Mouse (Mus musculus) neural tube, embryonic 11.5 days (tissue): Measurements from ENCODE around the gene Commd1. TPM values are rescaled to one million over a fixed set of nuclear protein-coding genes. Genes with fewer than 3 reads are reported as not detected.

ENCODE experiments used
- ATAC-seq: fragments of 200-750 bp; cut with Nextera tagmentation; 2 replicates; pipeline ENCODE4 v1.8.0; 2017; ENCODE audit warnings: moderate number of reproducible peaks, mild to moderate bottlenecking, moderate TSS enrichment, moderate library complexity; ENCODE audit not compliant: insufficient read depth, low FRiP score, low TSS enrichment
- DNase-seq: peaks from one replicate; pipeline ENCODE4 v3.0.0-alpha.2; 2015; ENCODE audit warnings: low spot score
- H3K27ac ChIP-seq: fragments of 300-500 bp; sonication (generic); 2 replicates; pipeline ENCODE4 v1.5.1; 2014; ENCODE audit warnings: low read depth, mild to moderate bottlenecking, low read length
- H3K27me3 ChIP-seq: fragments of 300-500 bp; sonication (generic); 2 replicates; pipeline ENCODE4 v1.6.1; 2014; ENCODE audit warnings: mild to moderate bottlenecking, low read length, mixed read lengths; ENCODE audit not compliant: control insufficient read depth, insufficient read depth
- H3K36me3 ChIP-seq: fragments of 300-500 bp; sonication (generic); 2 replicates; pipeline ENCODE4 v1.6.1; 2014; ENCODE audit warnings: mild to moderate bottlenecking, low read length, moderate library complexity, mixed read lengths; ENCODE audit not compliant: control insufficient read depth, insufficient read depth
- H3K4me1 ChIP-seq: fragments of 300-500 bp; sonication (generic); 2 replicates; pipeline ENCODE4 v1.6.1; 2014; ENCODE audit warnings: low read length, mixed read lengths; ENCODE audit not compliant: control insufficient read depth, insufficient read depth
- H3K4me2 ChIP-seq: fragments of 300-500 bp; sonication (generic); 2 replicates; pipeline ENCODE4 v1.6.1; 2014; ENCODE audit warnings: low read depth, mild to moderate bottlenecking, moderate library complexity
- H3K4me3 ChIP-seq: fragments of 300-500 bp; sonication (generic); 2 replicates; pipeline ENCODE4 v1.5.1; 2014; ENCODE audit warnings: low read depth, low read length
- H3K9ac ChIP-seq: fragments of 300-500 bp; sonication (generic); 2 replicates; pipeline ENCODE4 v1.6.1; 2014; ENCODE audit warnings: mild to moderate bottlenecking, low read length
- H3K9me3 ChIP-seq: fragments of 300-500 bp; sonication (generic); 2 replicates; pipeline ENCODE4 v1.6.1; 2016; ENCODE audit warnings: low read length; ENCODE audit not compliant: control insufficient read depth
- WGBS: fragments of 180-500 bp; shearing (Covaris S2); extraction: QIAGEN DNeasy Blood & Tissue Kit; methylation state at CpG from one replicate; pipeline ENCODE4 v1.1.7; 2014; 5-methylcytosine and 5-hydroxymethylcytosine counted together
- polyA plus RNA-seq: library from polyadenylated mRNA; unstranded; fragments of >200 nt; fragmentation: Nextera tagmentation; extraction: Ambion mirVana; gene quantifications from 2 replicates; pipeline ENCODE4 v1.2.1, GENCODE M21; 2014

Commd1 gene
- polyA plus RNA-seq, 1 experiment from 2014 or later: 371 TPM

DNA sequence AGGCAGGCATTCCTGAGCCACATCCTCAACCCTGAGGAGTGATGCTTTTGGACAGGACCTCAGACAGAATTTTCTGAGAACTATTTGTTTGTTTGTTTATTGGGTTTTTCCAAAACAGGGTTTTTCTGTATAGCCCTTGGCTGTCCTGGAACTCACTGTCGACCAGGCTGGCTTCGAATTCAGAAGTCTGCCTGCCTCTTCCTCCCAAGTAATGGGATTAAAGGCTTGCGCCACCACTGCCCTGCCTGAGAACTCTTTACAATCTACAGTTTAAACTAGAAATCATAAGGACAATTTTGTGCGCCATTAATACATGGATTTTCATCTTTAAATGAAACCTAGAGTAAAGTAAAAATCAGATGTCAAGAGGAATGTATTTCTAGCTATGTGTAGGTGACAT, 13.3 kb upstream of the Commd1 start:
- 96% methylated on average over 4 of the region's 4 CpGs for WGBS
- no peak overlapping the region for H3K4me2 ChIP-seq
- H3K27me3 ChIP-seq: no peaks in the 10 kb centered on the region
- no peak overlapping the region for H3K4me3 ChIP-seq
- H3K9ac ChIP-seq: no peak overlapping the region
- H3K36me3 ChIP-seq: peaks cover 26% of the 10 kb centered on the region
- no peak for ATAC-seq
- H3K27ac ChIP-seq: no peak overlapping the region
- peaks cover 10% of the 10 kb centered on the region for H3K4me1 ChIP-seq
- no peak for DNase-seq
- H3K9me3 ChIP-seq: no peaks in the 10 kb centered on the region

- Histone ChIP-seq H3K27me3 (no peaks in the 10 kb centered on the region), H3K9ac (no peak overlapping the region), H3K4me3 (no peak overlapping the region), H3K36me3 (peaks cover 17% of the 10 kb centered on the region), H3K27ac (no peak overlapping the region), H3K4me1 (peaks cover 10% of the 10 kb centered on the region), H3K4me2 (no peak overlapping the region), H3K9me3 (no peaks in the 10 kb centered on the region)
- no peak for ATAC-seq
- DNase-seq: no peak
- WGBS: 96% methylated on average over 2 of the region's 2 CpGs
Observed at GRCm38 (mm10) chr11:22994271-22994670, 12.1 kb upstream of the Commd1 start.

DNA sequence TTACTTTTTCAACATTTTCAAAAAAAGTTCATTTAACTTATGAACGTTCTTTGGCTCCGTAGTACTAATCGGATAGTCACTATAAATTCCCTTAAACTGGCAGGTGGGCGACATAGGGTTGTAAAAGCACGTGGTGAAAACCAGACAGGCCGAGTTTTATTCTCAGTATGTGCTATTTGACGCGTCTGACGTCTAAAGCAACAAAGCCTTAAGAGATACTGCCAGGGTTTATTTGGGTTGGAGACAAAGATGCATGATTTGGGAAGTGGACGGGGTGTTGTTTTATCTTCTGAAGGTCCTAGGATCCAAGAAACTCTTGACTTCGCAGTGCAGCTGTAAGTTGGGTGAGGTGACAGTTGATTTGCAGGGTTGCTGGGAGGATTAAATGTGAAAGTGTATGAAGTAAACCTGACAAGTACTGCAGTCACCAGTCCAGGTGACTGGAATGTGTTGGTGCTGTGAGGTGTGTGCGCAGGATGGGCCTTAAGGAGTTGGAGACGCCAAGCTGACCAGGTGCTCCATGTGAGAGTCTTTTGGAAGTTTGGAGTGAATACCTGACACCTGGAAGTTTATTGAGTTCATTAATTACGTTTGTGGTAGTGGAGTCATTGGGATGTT, 9.1 kb upstream of the Commd1 start:
- Histone ChIP-seq H3K4me1 (peaks cover 10% of the 10 kb centered on the region), H3K9ac (peak overlapping the region; percentile 94), H3K4me2 (peak overlapping the region; percentile 93), H3K36me3 (peaks cover 7% of the 10 kb centered on the region), H3K9me3 (no peaks in the 10 kb centered on the region), H3K27me3 (no peaks in the 10 kb centered on the region), H3K4me3 (peak overlapping the region; percentile 93), H3K27ac (no peak overlapping the region)
- WGBS: 13% methylated on average over 14 of the region's 14 CpGs
- no peak for DNase-seq
- no peak for ATAC-seq

DNA sequence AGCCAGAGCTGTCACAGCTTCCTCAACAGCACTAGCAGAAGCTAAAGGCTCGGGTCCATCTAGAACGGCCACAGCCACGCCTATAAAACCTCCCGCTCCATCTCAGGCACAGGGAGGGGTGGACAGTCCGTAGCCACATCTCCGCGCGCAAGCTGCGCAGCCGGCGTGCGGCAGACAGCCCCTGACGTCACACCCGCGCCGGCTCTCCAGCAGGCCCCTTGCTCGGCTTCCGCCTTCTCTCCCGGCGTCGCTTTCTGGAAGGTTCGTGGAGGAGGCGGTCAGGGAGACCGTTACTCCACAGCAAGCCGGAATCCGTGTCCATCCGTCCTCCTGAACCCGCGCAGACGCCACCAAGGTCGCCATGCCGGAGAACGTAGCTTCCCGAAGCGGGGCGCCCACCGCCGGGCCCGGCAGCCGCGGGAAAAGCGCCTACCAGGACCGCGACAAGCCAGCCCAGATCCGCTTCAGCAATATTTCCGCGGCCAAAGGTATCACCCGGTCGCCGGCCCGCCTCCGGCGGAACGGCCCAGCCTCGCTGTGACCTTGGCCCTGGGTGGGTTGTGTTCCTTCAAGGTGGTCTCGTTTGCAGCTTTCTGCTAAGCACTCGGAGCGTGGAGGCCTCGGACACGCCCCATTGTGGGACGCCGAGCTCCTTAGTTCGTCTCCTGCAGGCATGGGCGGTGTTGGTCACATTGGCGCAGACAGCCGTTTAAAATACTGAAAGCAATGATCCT, 8.4 kb upstream of the Commd1 start, which contains the start of gene Cct4:
Gene Cct4, plus strand, starts transcription at position 127 of the 734 bp plus-strand sequence.
- Histone ChIP-seq H3K36me3 (peaks cover 7% of the 10 kb centered on the region), H3K9me3 (no peaks in the 10 kb centered on the region), H3K4me1 (peaks cover 10% of the 10 kb centered on the region), H3K27ac (peak within 1 kb of the TSS; percentile 90), H3K9ac (peak within 1 kb of the TSS; percentile 94), H3K4me2 (peak within 1 kb of the TSS; percentile 93), H3K27me3 (no peaks in the 10 kb centered on the region), H3K4me3 (peak within 1 kb of the TSS; percentile 93)
- ATAC-seq (peak; percentile 98), DNase-seq (peak; percentile 94)
- WGBS: under 1% methylated on average over 66 of the region's 66 CpGs

- Histone ChIP-seq H3K4me1 (peaks cover 10% of the 10 kb centered on the region), H3K36me3 (peaks cover 3% of the 10 kb centered on the region; the same call in 1 of the 2 replicates), H3K27me3 (no peaks in the 10 kb centered on the region), H3K4me2 (peak overlapping the region; percentile 93), H3K9ac (peak overlapping the region; percentile 94), H3K9me3 (no peaks in the 10 kb centered on the region), H3K27ac (peak overlapping the region; percentile 90), H3K4me3 (peak overlapping the region; percentile 93)
- ATAC-seq: peak; percentile 10; the same call in 1 of the 2 replicates
- WGBS: 58% methylated on average over 1 of the region's 1 CpGs
- DNase-seq: no peak
Observed at GRCm38 (mm10) chr11:22989786-22990185, 7.6 kb upstream of the Commd1 start.

GRCm38 (mm10) chr11:22987357-22987756, 5.2 kb upstream of the Commd1 start:
- no peak for ATAC-seq
- Histone ChIP-seq H3K4me3 (no peak overlapping the region), H3K27ac (no peak overlapping the region), H3K4me2 (no peak overlapping the region), H3K9ac (no peak overlapping the region), H3K9me3 (no peaks in the 10 kb centered on the region), H3K36me3 (no peaks in the 10 kb centered on the region), H3K27me3 (no peaks in the 10 kb centered on the region), H3K4me1 (peaks cover 10% of the 10 kb centered on the region)
- WGBS: 55% methylated on average over 2 of the region's 2 CpGs
- DNase-seq: peak; percentile 40

- H3K36me3 ChIP-seq: no peaks in the 10 kb centered on the region
- DNase-seq: no peak
- H3K4me3 ChIP-seq: no peak overlapping the region
- H3K4me1 ChIP-seq: peaks cover 6% of the 10 kb centered on the region
- WGBS: 86% methylated on average over 3 of the region's 3 CpGs
- no peak for ATAC-seq
- H3K27me3 ChIP-seq: no peaks in the 10 kb centered on the region
- H3K9ac ChIP-seq: no peak overlapping the region
- H3K27ac ChIP-seq: no peak overlapping the region
- no peak overlapping the region for H3K4me2 ChIP-seq
- H3K9me3 ChIP-seq: no peaks in the 10 kb centered on the region
Observed at GRCm38 (mm10) chr11:22985510-22985909, 3.3 kb upstream of the Commd1 start.

GRCm38 (mm10) chr11:22982846-22983245, 664 bp upstream of the Commd1 start:
- WGBS: 77% methylated on average over 6 of the region's 6 CpGs
- H3K4me1 ChIP-seq: peaks cover 6% of the 10 kb centered on the region
- H3K27ac ChIP-seq: no peak overlapping the region
- no peak for DNase-seq
- H3K4me3 ChIP-seq: no peak overlapping the region
- H3K36me3 ChIP-seq: no peaks in the 10 kb centered on the region
- no peak overlapping the region for H3K9ac ChIP-seq
- ATAC-seq: no peak
- H3K4me2 ChIP-seq: no peak overlapping the region; the same call in 1 of the 2 replicates
- no peaks in the 10 kb centered on the region for H3K9me3 ChIP-seq
- H3K27me3 ChIP-seq: no peaks in the 10 kb centered on the region

DNA sequence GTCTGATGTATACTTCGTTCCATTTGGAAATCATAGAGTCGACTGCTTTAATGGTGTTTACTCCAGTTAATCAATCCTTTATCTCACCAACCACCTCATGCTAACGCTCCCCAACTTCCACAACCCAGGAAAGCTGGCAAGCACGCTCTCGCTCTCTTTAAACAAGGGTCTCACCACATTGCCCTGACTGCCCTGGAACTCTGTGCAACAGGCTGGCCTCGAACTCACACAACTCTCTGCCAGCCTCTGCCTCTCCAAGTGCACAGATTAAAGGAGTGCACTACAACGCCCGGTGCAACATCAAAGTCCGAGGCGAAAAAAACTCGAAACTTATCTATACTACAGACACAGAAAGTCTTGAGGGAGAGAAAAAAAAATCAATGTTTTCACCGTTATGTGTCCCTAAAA, 635 bp downstream of the Commd1 start:
- DNase-seq: no peak

More for the DNA sequence above, 635 bp downstream of the Commd1 start:
- ATAC-seq: peak; percentile 50
- WGBS: 3% methylated on average over 12 of the region's 12 CpGs
- Histone ChIP-seq H3K36me3 (no peaks in the 10 kb centered on the region), H3K9ac (peak overlapping the region; percentile 80), H3K27me3 (no peaks in the 10 kb centered on the region), H3K4me1 (peaks cover 6% of the 10 kb centered on the region), H3K27ac (peak overlapping the region; percentile 84), H3K4me3 (peak overlapping the region; percentile 67), H3K4me2 (peak overlapping the region; percentile 88), H3K9me3 (no peaks in the 10 kb centered on the region)
